Mouse (Mus musculus) heart, embryonic 14.5 days (tissue): Measurements from ENCODE around the gene Stat4. TPM values are rescaled to one million over a fixed set of nuclear protein-coding genes. Genes with fewer than 3 reads are reported as not detected.
A peak's percentile ranks its signal among the peaks of the same experiment; 100 is the strongest.

Experiments
- ATAC-seq: fragments of 200-750 bp; cut with Nextera tagmentation; 2 replicates; pipeline ENCODE4 v1.8.0; 2017; ENCODE audit warnings: low read depth, moderate TSS enrichment; ENCODE audit not compliant: insufficient number of reproducible peaks, insufficient read depth, low FRiP score
- H3K27ac ChIP-seq, 2 experiments: fragments of 200-500 bp in 1 of 2; fragments of 300-500 bp in 1 of 2; sonication (generic) in 1 of 2; replicated peaks in 1 of 2; 2 replicates each; pipeline ENCODE4 v1.5.1; 2012 to 2014; ENCODE audit warnings: low read depth in 2 of 2, low read length in 2 of 2, control low read depth in 1 of 2, mild to moderate bottlenecking in 1 of 2, mixed read lengths in 1 of 2; ENCODE audit not compliant: control insufficient read depth in 1 of 2, insufficient read depth in 1 of 2
- H3K27me3 ChIP-seq: fragments of 300-500 bp; sonication (generic); 2 replicates; pipeline ENCODE4 v1.6.1; 2014; ENCODE audit warnings: mild to moderate bottlenecking, low read length, control low read depth; ENCODE audit not compliant: control insufficient read depth, insufficient read depth
- H3K36me3 ChIP-seq: fragments of 300-500 bp; sonication (generic); 2 replicates; pipeline ENCODE4 v1.6.1; 2014; ENCODE audit warnings: mild to moderate bottlenecking, control low read depth, low read length, mixed read lengths; ENCODE audit not compliant: control insufficient read depth, insufficient read depth
- H3K4me1 ChIP-seq, 2 experiments: fragments of 200-500 bp in 1 of 2; fragments of 300-500 bp in 1 of 2; sonication (generic) in 1 of 2; 2 replicates each; pipeline ENCODE4 v1.6.1; 2012 to 2014; ENCODE audit warnings: low read length in 2 of 2, control low read depth in 1 of 2, mixed read lengths in 1 of 2; ENCODE audit not compliant: control insufficient read depth in 2 of 2, insufficient read depth in 2 of 2
- H3K4me2 ChIP-seq: fragments of 300-500 bp; sonication (generic); 2 replicates; pipeline ENCODE4 v1.6.1; 2014; ENCODE audit warnings: mild to moderate bottlenecking, low read length
- H3K4me3 ChIP-seq, 2 experiments: fragments of 200-500 bp in 1 of 2; fragments of 300-500 bp in 1 of 2; sonication (generic) in 1 of 2; 2 replicates each; pipeline ENCODE4 v1.5.1; 2012 to 2014; ENCODE audit warnings: low read length in 2 of 2, mild to moderate bottlenecking in 2 of 2, control low read depth in 1 of 2, low read depth in 1 of 2, moderate library complexity in 1 of 2; ENCODE audit not compliant: control insufficient read depth in 1 of 2, insufficient read depth in 1 of 2
- H3K9ac ChIP-seq: fragments of 300-500 bp; sonication (generic); 2 replicates; pipeline ENCODE4 v1.6.1; 2014; ENCODE audit warnings: mild to moderate bottlenecking, low read length
- H3K9me3 ChIP-seq: fragments of 300-500 bp; sonication (generic); 2 replicates; pipeline ENCODE4 v1.6.1; 2016; ENCODE audit warnings: low read length, control low read depth; ENCODE audit not compliant: control insufficient read depth
- WGBS: fragments of 180-500 bp; shearing (Covaris S2); extraction: QIAGEN DNeasy Blood & Tissue Kit; methylation state at CpG from one replicate; pipeline ENCODE4 v1.1.7; 2014; 5-methylcytosine and 5-hydroxymethylcytosine counted together
- polyA plus RNA-seq: library from polyadenylated mRNA; unstranded; fragments of >200 nt; fragmentation: Nextera tagmentation; extraction: Ambion mirVana; gene quantifications from 2 replicates; pipeline ENCODE4 v1.2.1, GENCODE M21; 2014

The Stat4 gene
- polyA plus RNA-seq, 1 experiment from 2014 or later = 2.4 TPM

DNA sequence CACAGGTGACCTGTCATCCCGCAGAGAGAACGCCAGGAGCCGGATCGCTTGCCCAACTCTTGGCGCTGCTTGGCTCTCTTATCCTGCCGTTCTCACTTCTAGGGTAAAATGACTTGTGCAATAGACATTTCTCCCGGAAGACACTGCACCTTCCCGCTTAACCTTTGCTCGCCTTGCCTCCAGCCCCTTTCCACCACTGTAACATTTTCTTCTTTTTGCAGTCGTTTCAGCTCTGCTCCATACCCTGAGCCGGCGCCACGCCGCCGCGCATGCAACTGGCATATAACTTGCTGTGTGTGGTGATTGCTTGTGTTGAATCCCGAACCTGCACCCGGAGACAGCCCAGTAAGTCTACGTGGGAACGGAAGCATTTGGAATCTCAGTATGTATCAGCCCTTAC lies 132.7 kb downstream of the Stat4 start:
- no peaks in the 10 kb centered on the region for H3K9me3 ChIP-seq
- WGBS = under 1% methylated on average over 20 of the region's 20 CpGs
- ATAC-seq = no peak; the same call in 1 of the 2 replicates

DNA sequence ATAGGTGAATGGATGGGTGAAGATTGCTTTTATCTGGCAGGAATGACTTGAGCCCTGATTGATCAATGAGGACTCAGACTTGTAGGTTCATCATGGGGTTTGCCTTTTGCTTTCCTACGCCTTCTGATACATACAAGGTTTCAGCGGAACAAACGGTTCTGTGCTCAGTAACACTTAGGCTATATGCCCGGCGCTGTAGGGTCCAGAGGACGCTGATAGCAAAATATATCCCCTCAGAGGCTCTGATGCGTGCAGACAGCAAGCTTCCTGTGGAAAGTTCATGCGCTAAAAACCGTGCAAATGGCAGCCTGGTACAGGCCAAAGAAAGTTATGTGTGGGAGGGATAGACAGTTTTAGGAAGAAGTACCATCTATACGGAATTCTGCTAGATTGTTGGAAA lies 133.2 kb downstream of the Stat4 start:
- H3K9ac ChIP-seq = peak overlapping the region; percentile 89
- 24% methylated on average over 10 of the region's 10 CpGs for WGBS

More for the DNA sequence above, 132.7 kb downstream of the Stat4 start:
- peak overlapping the region; percentile 37 to 81 for H3K27ac ChIP-seq
- H3K36me3 ChIP-seq = peaks cover 19% of the 10 kb centered on the region
- H3K9ac ChIP-seq = peak overlapping the region; percentile 89
- no peaks in the 10 kb centered on the region for H3K27me3 ChIP-seq
- peak overlapping the region; percentile 84 to 95 for H3K4me3 ChIP-seq
- peak overlapping the region; percentile 75 for H3K4me2 ChIP-seq
- peaks cover 3 to 10% of the 10 kb centered on the region in 2 experiments; a peak in 3 of 4 replicates for H3K4me1 ChIP-seq

DNA sequence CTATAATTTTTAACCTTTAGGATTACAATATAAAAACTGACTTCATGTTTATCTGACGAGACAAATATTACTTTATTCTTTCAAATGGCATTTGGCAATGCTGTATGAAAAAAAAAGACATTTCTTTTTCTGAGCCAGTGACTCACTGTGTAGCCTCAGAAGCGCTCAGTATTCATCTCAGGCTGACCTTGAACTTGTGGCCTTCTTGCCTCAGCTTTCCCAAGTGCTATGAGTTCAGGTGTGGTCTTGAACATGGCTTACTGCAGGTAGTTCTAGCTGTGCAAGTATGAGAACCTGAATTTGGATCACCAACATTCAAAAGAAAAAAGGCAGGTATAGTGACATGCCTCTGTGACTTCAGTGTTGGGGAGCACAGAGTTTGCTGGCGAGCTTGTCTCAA lies 134.1 kb downstream of the Stat4 start:
- Histone ChIP-seq H3K36me3 (peaks cover 24% of the 10 kb centered on the region), H3K9ac (no peak overlapping the region), H3K4me3 (no peak overlapping the region), H3K4me2 (no peak overlapping the region), H3K27ac (no peak overlapping the region), H3K27me3 (no peaks in the 10 kb centered on the region), H3K4me1 (peaks cover 3 to 10% of the 10 kb centered on the region in 2 experiments; a peak in 3 of 4 replicates), H3K9me3 (no peaks in the 10 kb centered on the region)
- no peak for ATAC-seq
- WGBS = 92% methylated on average over 3 of the region's 3 CpGs

More for the DNA sequence above, 133.2 kb downstream of the Stat4 start:
- Histone ChIP-seq H3K4me1 (peaks cover 3 to 10% of the 10 kb centered on the region in 2 experiments; a peak in 3 of 4 replicates), H3K36me3 (peaks cover 19% of the 10 kb centered on the region), H3K9me3 (no peaks in the 10 kb centered on the region), H3K4me2 (peak overlapping the region; percentile 75), H3K27ac (0 out of 4 replicates have a peak overlapping the region, but pooled peaks of 1 of the 2 experiments have one; percentile 81), H3K4me3 (peak overlapping the region; percentile 84 to 95), H3K27me3 (no peaks in the 10 kb centered on the region)
- no peak for ATAC-seq

DNA sequence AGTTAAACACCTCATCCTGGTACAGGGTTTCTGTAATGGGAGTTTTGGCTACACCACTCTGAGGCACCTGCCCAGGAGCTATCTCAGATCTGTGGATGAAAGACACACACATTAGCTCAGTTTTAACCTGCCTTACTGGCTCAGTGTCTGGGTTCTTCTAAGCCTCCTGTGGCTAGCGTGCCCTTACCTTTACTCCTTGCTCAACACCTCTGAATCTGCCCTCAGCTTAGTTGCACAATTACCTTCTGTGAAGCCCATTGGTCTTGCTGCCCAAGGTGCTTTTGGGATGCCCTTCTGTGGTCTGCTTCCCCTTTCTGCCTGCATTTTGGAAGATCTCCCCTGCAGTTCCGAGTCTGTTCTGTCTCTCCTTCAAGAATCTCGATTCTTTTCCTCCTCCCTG lies 137.9 kb downstream of the Stat4 start:
- Histone ChIP-seq H3K9me3 (no peaks in the 10 kb centered on the region), H3K4me3 (no peak overlapping the region), H3K4me1 (peaks cover 3 to 7% of the 10 kb centered on the region in 2 experiments; a peak in 3 of 4 replicates), H3K4me2 (no peak overlapping the region), H3K36me3 (peaks cover 50% of the 10 kb centered on the region), H3K27ac (no peak overlapping the region), H3K9ac (no peak overlapping the region), H3K27me3 (no peaks in the 10 kb centered on the region)
- ATAC-seq = no peak
- WGBS = 66% methylated on average over 3 of the region's 3 CpGs

DNA sequence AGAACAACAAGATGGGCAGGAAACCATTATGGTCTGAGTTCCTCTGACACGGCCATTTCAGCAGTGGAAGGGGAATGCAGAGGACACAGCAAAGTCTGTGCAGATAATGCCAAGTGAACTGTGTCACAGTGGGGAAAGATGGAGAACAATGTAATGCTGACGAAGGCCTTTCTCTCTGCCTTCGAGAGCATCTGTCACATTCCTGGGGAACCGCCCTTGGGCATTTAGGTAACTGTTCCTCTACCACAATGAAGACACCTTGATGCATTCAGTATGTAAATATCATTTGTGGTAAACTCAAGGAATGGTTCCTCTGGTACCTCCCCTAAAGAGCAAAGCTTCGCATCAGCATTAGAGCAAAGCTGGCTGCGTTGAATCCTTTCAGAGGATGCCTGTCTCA lies 140.4 kb downstream of the Stat4 start:
- ATAC-seq = no peak
- Histone ChIP-seq H3K9ac (no peak overlapping the region), H3K36me3 (peaks cover 59% of the 10 kb centered on the region), H3K27ac (no peak overlapping the region), H3K27me3 (no peaks in the 10 kb centered on the region), H3K4me3 (no peak overlapping the region), H3K4me1 (no peaks in the 10 kb centered on the region), H3K4me2 (no peak overlapping the region), H3K9me3 (no peaks in the 10 kb centered on the region)
- WGBS = 92% methylated on average over 6 of the region's 6 CpGs

DNA sequence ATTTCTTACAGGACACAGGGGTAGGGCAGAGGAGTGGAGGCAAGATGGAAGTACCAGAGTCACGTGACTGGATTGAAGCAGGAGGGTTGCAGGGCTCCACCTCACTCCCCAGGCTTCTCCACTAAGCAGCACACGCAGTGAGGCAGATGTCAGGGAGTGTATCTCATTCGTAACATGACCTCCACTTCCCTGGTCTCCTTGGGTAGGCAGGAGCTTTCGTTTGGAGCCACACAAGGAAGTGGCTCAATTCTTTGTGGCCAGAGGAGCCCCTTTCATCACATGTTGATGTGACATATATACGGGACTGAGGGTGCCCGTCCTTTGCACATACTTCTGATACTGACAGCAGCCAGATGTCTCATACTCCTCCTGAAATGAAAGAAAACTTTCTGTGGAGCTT lies 142.8 kb downstream of the Stat4 start:
- H3K4me1 ChIP-seq = no peaks in the 10 kb centered on the region
- no peak overlapping the region for H3K4me2 ChIP-seq
- no peak overlapping the region for H3K9ac ChIP-seq
- no peaks in the 10 kb centered on the region for H3K9me3 ChIP-seq
- H3K27me3 ChIP-seq = no peaks in the 10 kb centered on the region
- H3K27ac ChIP-seq = no peak overlapping the region
- H3K36me3 ChIP-seq = peaks cover 51% of the 10 kb centered on the region
- ATAC-seq = no peak
- 50% methylated on average over 6 of the region's 6 CpGs for WGBS
- no peak overlapping the region for H3K4me3 ChIP-seq

DNA sequence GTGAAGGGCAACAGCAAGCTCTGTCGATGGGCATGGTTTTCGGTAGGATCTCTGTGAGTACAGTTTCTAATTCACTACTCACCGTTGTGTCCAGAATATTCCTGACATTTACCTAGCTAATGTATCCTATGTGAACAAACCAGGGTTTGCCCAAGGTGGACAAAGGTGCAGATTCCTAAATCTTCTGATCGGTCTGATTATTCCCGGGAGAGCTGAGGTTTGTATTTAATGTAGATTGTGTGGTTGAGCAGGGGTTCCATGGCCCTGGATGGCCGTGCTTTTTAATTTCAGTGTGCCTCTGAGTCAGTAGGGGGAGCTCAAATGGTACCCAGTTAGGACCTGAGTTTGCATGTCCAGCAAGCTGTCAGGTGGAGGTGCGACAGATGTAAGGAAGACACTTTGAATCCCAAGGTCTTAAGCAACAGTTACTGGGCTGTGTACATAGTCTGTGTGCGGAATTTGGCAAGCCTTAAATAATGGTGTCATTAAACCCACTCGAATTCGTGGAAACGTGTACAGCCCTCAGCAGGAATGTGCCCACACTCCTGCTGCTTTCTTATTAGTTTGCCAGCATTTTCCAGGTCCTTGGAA lies 144.9 kb downstream of the Stat4 start:
- Histone ChIP-seq H3K4me3 (no peak overlapping the region), H3K27ac (no peak overlapping the region), H3K27me3 (no peaks in the 10 kb centered on the region), H3K9ac (no peak overlapping the region), H3K4me1 (no peaks in the 10 kb centered on the region), H3K36me3 (peaks cover 60% of the 10 kb centered on the region), H3K9me3 (no peaks in the 10 kb centered on the region), H3K4me2 (no peak overlapping the region)
- 79% methylated on average over 11 of the region's 11 CpGs for WGBS
- no peak for ATAC-seq

DNA sequence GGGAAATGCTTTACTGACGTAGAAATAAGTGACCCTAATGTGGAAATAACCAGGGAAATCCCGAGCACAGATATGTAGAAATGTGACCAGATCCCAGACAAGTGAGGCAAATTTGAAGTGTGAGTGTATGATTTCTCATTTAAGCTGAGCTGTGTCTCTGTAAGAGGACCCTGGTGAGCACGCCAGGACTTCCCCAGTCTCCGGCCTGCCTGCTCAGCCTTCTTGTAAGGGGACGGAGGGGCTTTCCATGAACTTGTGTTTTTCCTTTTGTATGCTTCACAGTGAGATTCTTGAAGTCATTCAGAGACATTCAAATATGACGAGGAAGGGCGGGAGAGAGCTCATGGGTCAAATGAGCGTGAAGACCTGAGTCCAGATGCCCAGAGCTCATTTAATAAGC lies 146.3 kb downstream of the Stat4 start:
- Histone ChIP-seq H3K4me3 (no peak overlapping the region), H3K36me3 (peaks cover 67% of the 10 kb centered on the region), H3K27me3 (no peaks in the 10 kb centered on the region), H3K27ac (no peak overlapping the region), H3K4me2 (no peak overlapping the region), H3K9me3 (no peaks in the 10 kb centered on the region), H3K4me1 (no peaks in the 10 kb centered on the region), H3K9ac (no peak overlapping the region)
- 88% methylated on average over 8 of the region's 8 CpGs for WGBS
- no peak for ATAC-seq
